Mouse (Mus musculus) MEL (cell line): Measurements from ENCODE around the gene Pah.

Experiments
- CTCF ChIP-seq, 3 experiments: IDR thresholded peaks in 2 of 3; conservative IDR thresholded peaks in 1 of 3; 2 replicates each; pipeline ENCODE4 v1.5.1; 2011 to 2012; ENCODE audit warnings: low read length in 3 of 3, low read depth in 2 of 3, mild to moderate bottlenecking in 2 of 3, improper control_type of control experiment in 1 of 3, inconsistent platforms in 1 of 3, mixed read lengths in 1 of 3, moderate library complexity in 1 of 3; ENCODE audit not compliant: control insufficient read depth in 1 of 3, insufficient read depth in 1 of 3, poor library complexity in 1 of 3, severe bottlenecking in 1 of 3
- EP300 ChIP-seq, 2 experiments: IDR thresholded peaks; 2 replicates each; pipeline ENCODE4 v1.6.1; 2011; ENCODE audit warnings: improper control_type of control experiment in 2 of 2, low read length in 2 of 2, low read depth in 1 of 2, mild to moderate bottlenecking in 1 of 2
- ETS1 ChIP-seq: IDR thresholded peaks from 2 replicates; pipeline ENCODE4 v1.6.1; 2012; ENCODE audit warnings: low read depth, mild to moderate bottlenecking, inconsistent platforms, low read length, improper control_type of control experiment, moderate library complexity
- GATA1 ChIP-seq: IDR thresholded peaks from 2 replicates; pipeline ENCODE4 v1.6.1; 2011; ENCODE audit warnings: low read depth, low read length, improper control_type of control experiment
- HCFC1 ChIP-seq: IDR thresholded peaks from 2 replicates; pipeline ENCODE4 v1.6.1; 2012; ENCODE audit warnings: low read depth, mild to moderate bottlenecking, inconsistent platforms, low read length, improper control_type of control experiment, moderate library complexity
- POLR2A ChIP-seq, 2 experiments: IDR thresholded peaks; 2 replicates each; pipeline ENCODE4 v1.6.1; 2011 to 2012; ENCODE audit warnings: low read length in 2 of 2, mild to moderate bottlenecking in 2 of 2, control low read depth in 1 of 2, improper control_type of control experiment in 1 of 2, low read depth in 1 of 2, moderate library complexity in 1 of 2; ENCODE audit not compliant: control insufficient read depth in 1 of 2, insufficient read depth in 1 of 2, poor library complexity in 1 of 2
- RAD21 ChIP-seq: IDR thresholded peaks from 2 replicates; pipeline ENCODE4 v1.6.1; 2011; ENCODE audit warnings: mild to moderate bottlenecking, low read depth, low read length, improper control_type of control experiment
- TAL1 ChIP-seq: IDR thresholded peaks from 2 replicates; pipeline ENCODE4 v1.6.1; 2012; ENCODE audit warnings: mild to moderate bottlenecking, inconsistent platforms, low read length, moderate library complexity, mixed read lengths
- ZC3H11A ChIP-seq: IDR thresholded peaks from 2 replicates; pipeline ENCODE4 v1.6.1; 2012; ENCODE audit warnings: low read depth, mild to moderate bottlenecking, inconsistent platforms, low read length, improper control_type of control experiment
- ZMIZ1 ChIP-seq: IDR thresholded peaks from 2 replicates; pipeline ENCODE4 v1.6.1; 2012; ENCODE audit warnings: low read depth, mild to moderate bottlenecking, inconsistent platforms, low read length, improper control_type of control experiment, moderate library complexity

GRCm38 (mm10) chr10:87490328-87490727 is 31.3 kb upstream of the Pah start:
- no peak for TF ChIP-seq GATA1
- TF ChIP-seq HCFC1: no peak
- no peak for TF ChIP-seq TAL1
- no peak for TF ChIP-seq POLR2A (IDR thresholded peaks at IDR 0.05; ENCODE audit: control insufficient read depth in 1 of 2, insufficient read depth in 1 of 2, low read depth in 1 of 2, low read length in 2 of 2, poor library complexity in 1 of 2)
- no peak for TF ChIP-seq ZC3H11A
- TF ChIP-seq RAD21: no peak
- TF ChIP-seq CTCF (IDR thresholded peaks at IDR 0.05 in 2 of 3, conservative IDR thresholded peaks at IDR 0.05 in 1 of 3; ENCODE audit: control insufficient read depth in 1 of 3, insufficient read depth in 1 of 3, low read depth in 2 of 3, low read length in 3 of 3, poor library complexity in 1 of 3, severe bottlenecking in 1 of 3): no peak
- TF ChIP-seq EP300 (IDR thresholded peaks at IDR 0.05; ENCODE audit: low read depth in 1 of 2, low read length in 2 of 2): no peak
- TF ChIP-seq ETS1: no peak
- no peak for TF ChIP-seq ZMIZ1
